Mouse (Mus musculus) liver, embryonic 15.5 days (tissue): ENCODE data around the gene Sdcbp2. TPM values are rescaled to one million over a fixed set of nuclear protein-coding genes. Genes with fewer than 3 reads are reported as not detected.

Experiments
- ATAC-seq: fragments of 200-750 bp; cut with Nextera tagmentation; 2 replicates; pipeline ENCODE4 v1.8.0; 2017; ENCODE audit warnings: moderate number of reproducible peaks, mild to moderate bottlenecking, moderate library complexity; ENCODE audit not compliant: insufficient read depth
- H3K27ac ChIP-seq: fragments of 300-500 bp; sonication (generic); replicated peaks from 2 replicates; pipeline ENCODE4 v1.5.1; 2015; ENCODE audit warnings: mild to moderate bottlenecking, inconsistent platforms
- H3K27me3 ChIP-seq: fragments of 300-500 bp; sonication (generic); 2 replicates; pipeline ENCODE4 v1.6.1; 2015; ENCODE audit warnings: mild to moderate bottlenecking, inconsistent platforms
- H3K36me3 ChIP-seq: fragments of 300-500 bp; sonication (generic); replicated peaks from 2 replicates; pipeline ENCODE4 v1.6.1; 2015; ENCODE audit warnings: moderate library complexity, mild to moderate bottlenecking, inconsistent platforms
- H3K4me1 ChIP-seq: fragments of 300-500 bp; sonication (generic); replicated peaks from 2 replicates; pipeline ENCODE4 v1.6.1; 2015; ENCODE audit warnings: inconsistent platforms
- H3K4me2 ChIP-seq: fragments of 300-500 bp; sonication (generic); 2 replicates; pipeline ENCODE4 v1.6.1; 2015; ENCODE audit warnings: moderate library complexity, mild to moderate bottlenecking, inconsistent platforms
- H3K4me3 ChIP-seq: fragments of 300-500 bp; sonication (generic); replicated peaks from 2 replicates; pipeline ENCODE4 v1.5.1; 2015; ENCODE audit warnings: mild to moderate bottlenecking, inconsistent platforms
- H3K9ac ChIP-seq: fragments of 300-500 bp; sonication (generic); 2 replicates; pipeline ENCODE4 v1.6.1; 2015; ENCODE audit warnings: moderate library complexity, mild to moderate bottlenecking, inconsistent platforms
- H3K9me3 ChIP-seq: fragments of 300-500 bp; sonication (generic); replicated peaks from 2 replicates; pipeline ENCODE4 v1.6.1; 2016; ENCODE audit warnings: inconsistent platforms
- WGBS: fragments of 180-500 bp; shearing (Covaris S2); methylation state at CpG from one replicate; pipeline ENCODE4 v1.1.7; 2015; ENCODE audit warnings: mixed read lengths; ENCODE audit not compliant: insufficient replicate concordance; 5-methylcytosine and 5-hydroxymethylcytosine counted together
- polyA plus RNA-seq: library from polyadenylated mRNA; unstranded; fragments of >200 nt; fragmentation: Nextera tagmentation; extraction: Ambion mirVana; gene quantifications from 2 replicates; pipeline ENCODE4 v1.2.1, GENCODE M21; 2015

The Sdcbp2 gene
- polyA plus RNA-seq, result 0.24 and 0.26 TPM in 2 replicates

DNA sequence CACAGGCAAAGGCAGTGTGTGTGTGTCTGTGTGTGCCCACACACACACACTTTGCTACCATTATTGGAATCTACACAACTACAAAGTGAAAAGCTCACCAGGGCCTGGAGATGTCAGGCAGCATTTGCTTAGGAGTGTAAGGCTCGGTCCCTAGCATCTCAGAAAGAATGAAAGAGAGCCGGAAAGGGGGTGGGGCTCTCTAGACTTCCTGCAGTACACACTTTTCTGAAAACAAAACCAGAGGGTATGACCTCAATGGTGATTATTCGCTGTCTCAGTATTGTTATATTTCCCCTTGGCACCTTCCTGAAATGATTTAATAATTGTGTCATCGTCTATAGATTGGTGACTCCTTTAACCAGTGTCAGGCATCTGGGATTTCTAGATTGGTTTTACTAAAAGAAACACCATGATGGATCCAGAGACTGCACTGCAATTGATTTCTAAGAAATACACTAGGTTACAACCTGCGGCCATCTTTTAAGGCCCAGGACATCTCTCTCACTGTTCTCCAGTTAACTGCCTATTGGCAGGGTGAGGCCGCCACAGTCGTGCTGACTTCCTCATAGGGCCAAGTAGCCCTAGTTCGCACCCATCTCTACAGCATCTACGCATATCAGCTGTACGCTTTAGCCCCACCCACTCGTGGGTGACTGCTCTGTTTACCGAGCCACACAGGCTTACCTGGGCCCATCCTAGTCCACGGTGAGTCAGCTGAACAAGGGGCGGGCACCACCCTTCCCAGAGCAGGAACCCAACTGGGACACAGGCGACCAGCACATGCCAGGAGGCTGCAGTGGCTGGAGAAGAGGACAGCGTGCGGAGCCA lies at the start of gene Sdcbp2:
Gene Sdcbp2, plus strand, starts transcription at position 750 of the 828 bp plus-strand sequence.
- no peak for ATAC-seq
- no peaks in the 10 kb centered on the region; the same call in 1 of the 2 replicates for H3K4me1 ChIP-seq
- no peaks in the 10 kb centered on the region for H3K27me3 ChIP-seq
- H3K9ac ChIP-seq, result no peak within 1 kb of the TSS
- WGBS, result 53% methylated on average over 17 of the region's 17 CpGs
- no peaks in the 10 kb centered on the region for H3K9me3 ChIP-seq
- H3K4me2 ChIP-seq, result no peak within 1 kb of the TSS
- no peak within 1 kb of the TSS for H3K4me3 ChIP-seq
- no peak within 1 kb of the TSS for H3K27ac ChIP-seq
- no peaks in the 10 kb centered on the region for H3K36me3 ChIP-seq

DNA sequence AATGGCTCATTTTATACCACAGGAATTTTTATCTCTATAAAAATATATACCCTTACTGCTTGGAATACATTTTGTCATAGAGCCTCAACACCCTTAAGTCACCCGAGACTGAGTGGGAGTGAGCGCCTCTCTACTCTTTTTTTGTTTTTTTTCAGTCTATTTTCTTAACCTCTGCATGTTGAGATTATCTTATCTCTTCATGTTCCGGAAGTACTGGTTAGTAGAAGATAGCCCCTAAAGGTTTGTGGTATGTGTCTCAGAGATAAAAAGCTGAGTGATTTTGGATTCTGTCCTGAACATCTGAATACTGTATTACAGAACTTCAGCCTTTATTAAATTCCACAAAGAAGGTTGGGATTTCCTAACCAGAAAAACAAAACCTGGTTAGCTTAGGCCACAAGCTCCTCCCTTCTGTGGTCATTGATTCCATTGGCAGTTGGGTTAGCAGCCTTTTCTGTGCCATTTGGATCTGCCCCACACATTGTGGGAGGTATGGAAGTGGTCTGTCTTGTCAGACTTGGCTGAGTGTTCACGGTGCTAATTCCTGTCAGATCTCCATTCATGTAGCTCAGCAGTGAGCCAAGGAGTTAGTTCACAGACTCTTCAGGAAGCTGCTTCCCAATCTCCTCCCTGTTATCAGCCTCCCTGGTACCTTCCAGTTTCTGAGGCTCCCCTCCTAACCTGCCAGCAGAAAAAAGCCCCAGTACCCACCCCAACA lies 47.9 kb upstream of the Sdcbp2 start:
- Histone ChIP-seq H3K4me1 (0 out of 2 replicates have a peak, but pooled peaks cover 7% of the 10 kb centered on the region), H3K36me3 (no peaks in the 10 kb centered on the region), H3K4me3 (no peak overlapping the region), H3K9me3 (no peaks in the 10 kb centered on the region), H3K4me2 (no peak overlapping the region), H3K27me3 (no peaks in the 10 kb centered on the region), H3K9ac (no peak overlapping the region), H3K27ac (no peak overlapping the region)
- WGBS, result 15% methylated on average over 4 of the region's 4 CpGs
- peak; percentile 56 for ATAC-seq

DNA sequence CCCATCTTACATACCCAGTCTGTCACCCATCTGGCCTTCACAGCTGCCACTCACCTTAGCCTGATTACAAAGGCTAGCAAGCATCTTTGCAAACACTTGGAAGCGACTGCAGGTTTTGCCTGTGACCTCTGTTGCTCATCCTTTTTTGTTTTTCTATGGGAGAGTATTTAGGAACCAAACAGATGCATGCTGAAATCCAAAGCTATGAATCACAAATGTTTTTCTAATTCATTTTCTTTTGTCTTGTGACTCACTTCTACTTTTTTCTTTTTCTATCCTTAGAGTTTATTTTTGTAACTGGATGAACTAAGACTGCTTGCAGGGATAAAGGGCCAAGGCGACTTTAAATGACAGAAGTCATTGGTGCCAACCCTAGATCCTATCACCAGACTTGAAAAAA lies 46.9 kb upstream of the Sdcbp2 start:
- no peaks in the 10 kb centered on the region for H3K9me3 ChIP-seq
- ATAC-seq, result no peak
- WGBS, result 57% methylated on average over 2 of the region's 2 CpGs
- H3K4me2 ChIP-seq, result no peak overlapping the region
- H3K36me3 ChIP-seq, result no peaks in the 10 kb centered on the region
- H3K9ac ChIP-seq, result no peak overlapping the region
- peaks cover 8% of the 10 kb centered on the region; the same call in 1 of the 2 replicates for H3K4me1 ChIP-seq
- H3K27ac ChIP-seq, result no peak overlapping the region
- H3K4me3 ChIP-seq, result no peak overlapping the region
- H3K27me3 ChIP-seq, result no peaks in the 10 kb centered on the region

DNA sequence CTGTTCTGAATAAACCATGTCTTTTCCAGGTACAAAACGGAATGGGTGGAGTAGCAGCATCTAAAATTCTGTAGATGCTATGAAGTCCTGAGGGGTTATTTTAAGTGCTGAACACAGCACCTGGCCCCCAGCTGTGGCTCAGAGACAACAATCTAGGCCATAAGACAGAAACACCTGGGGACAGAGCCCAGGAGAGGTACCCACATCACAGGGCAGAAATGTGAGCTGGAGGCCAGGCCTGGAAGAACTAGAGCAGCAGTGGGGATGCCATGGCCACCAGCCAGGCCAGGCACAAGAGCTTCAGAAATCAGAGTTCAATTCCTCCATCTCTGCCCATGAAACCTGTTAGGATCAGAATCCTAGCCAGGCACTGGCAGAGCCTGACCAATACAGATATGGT lies 44.4 kb upstream of the Sdcbp2 start:
- WGBS, result 56% methylated on average over 1 of the region's 1 CpGs
- no peaks in the 10 kb centered on the region for H3K27me3 ChIP-seq

DNA sequence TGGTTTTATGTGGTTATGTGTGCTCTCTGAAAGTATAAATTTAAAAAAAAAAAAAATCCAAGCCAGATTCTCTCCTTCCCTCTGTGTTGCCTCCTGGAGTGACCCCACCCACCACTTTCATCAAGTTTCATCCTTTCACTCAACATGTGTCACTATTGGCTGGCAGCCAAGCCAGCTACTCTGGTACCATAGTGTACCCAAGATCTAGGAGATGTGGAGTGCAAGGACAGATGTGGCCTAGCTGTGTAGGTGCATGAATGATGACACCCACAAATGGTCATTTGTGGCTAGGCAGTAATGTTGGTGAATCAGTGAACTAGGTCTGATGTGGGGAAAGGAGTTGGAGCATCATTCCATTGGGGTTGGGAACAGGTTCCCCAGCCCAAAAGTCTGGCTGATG lies 43.3 kb upstream of the Sdcbp2 start:
- Histone ChIP-seq H3K27ac (no peak overlapping the region), H3K4me1 (peaks cover 12% of the 10 kb centered on the region; the same call in 1 of the 2 replicates), H3K27me3 (no peaks in the 10 kb centered on the region), H3K4me3 (no peak overlapping the region), H3K4me2 (no peak overlapping the region), H3K9ac (no peak overlapping the region), H3K9me3 (no peaks in the 10 kb centered on the region), H3K36me3 (no peaks in the 10 kb centered on the region)
- ATAC-seq, result no peak

More for the DNA sequence above, 44.4 kb upstream of the Sdcbp2 start:
- Histone ChIP-seq H3K9me3 (no peaks in the 10 kb centered on the region), H3K9ac (no peak overlapping the region), H3K4me2 (no peak overlapping the region), H3K36me3 (no peaks in the 10 kb centered on the region), H3K4me3 (no peak overlapping the region), H3K4me1 (peaks cover 13% of the 10 kb centered on the region; the same call in 1 of the 2 replicates), H3K27ac (no peak overlapping the region)
- ATAC-seq, result no peak

DNA sequence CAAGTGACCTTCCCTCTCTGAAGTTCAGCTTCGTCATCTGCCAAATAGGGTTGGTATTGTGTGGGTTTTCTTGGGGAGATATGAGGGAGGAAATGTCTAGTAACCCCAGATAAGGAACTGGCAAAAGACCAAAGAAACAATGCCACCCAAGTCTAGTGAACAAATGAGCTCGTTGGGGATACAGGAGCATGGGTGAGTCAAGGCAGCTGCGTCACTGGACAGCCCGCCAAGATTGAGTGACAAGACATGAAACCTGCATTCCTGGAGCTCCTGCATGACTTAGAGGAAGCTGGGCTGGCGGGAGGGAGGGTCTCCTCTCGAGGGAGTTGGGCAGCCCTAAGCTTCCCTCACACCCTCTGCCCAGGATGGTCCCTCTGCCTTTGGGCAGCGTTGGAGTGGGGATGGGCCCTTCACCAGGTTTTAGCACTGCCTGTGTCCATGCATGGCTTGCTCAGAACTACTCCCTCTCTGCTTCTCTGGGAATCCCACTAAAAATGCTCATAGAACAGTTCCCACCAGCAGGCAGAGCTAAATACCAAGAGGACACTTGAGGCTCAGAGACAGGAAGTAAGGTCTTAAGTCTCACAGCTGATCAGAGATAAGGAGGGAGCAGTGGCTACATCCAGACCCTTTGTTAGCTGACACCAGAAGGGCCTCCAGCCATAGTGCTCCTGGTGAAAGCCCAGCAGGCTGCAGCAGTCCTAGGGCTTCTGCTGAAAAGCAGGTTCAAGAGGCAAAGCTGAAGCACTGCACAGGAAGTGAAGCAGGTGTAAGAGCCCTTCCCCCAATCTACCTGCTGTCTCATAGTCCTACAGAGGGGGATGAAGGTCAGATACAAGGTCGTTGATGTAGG lies 41.8 kb upstream of the Sdcbp2 start:
- Histone ChIP-seq H3K4me3 (no peak overlapping the region), H3K27me3 (no peaks in the 10 kb centered on the region), H3K9ac (no peak overlapping the region), H3K4me1 (peaks cover 7% of the 10 kb centered on the region; the same call in 1 of the 2 replicates), H3K27ac (no peak overlapping the region), H3K4me2 (no peak overlapping the region), H3K9me3 (no peaks in the 10 kb centered on the region), H3K36me3 (no peaks in the 10 kb centered on the region)
- 11% methylated on average over 8 of the region's 8 CpGs for WGBS
- ATAC-seq, result peak; percentile 25; the same call in 1 of the 2 replicates

DNA sequence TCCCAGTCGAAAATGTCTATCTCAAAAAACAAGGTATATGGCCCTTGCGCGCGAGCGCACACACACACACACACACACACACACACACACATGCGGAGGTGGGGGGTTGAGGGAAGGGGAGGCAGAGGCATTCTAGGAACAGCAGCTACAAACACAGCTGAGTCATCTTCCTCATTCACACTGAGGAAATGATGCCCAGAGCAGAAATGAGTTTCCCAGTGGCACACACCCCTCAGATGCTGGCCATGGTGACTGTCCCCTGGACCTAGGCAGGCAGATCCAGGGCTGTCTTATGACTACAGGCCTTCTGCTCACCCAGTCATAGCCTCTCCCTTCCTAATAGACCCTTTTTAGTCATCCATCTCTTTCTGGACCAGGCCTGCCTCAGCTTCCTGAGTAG lies 38.8 kb upstream of the Sdcbp2 start:
- no peak overlapping the region for H3K4me3 ChIP-seq
- H3K36me3 ChIP-seq, result no peaks in the 10 kb centered on the region
- H3K9ac ChIP-seq, result no peak overlapping the region
- H3K4me1 ChIP-seq, result peaks cover 7% of the 10 kb centered on the region
- 33% methylated on average over 6 of the region's 6 CpGs for WGBS
- H3K27me3 ChIP-seq, result no peaks in the 10 kb centered on the region
- no peaks in the 10 kb centered on the region for H3K9me3 ChIP-seq
- no peak overlapping the region for H3K27ac ChIP-seq
- no peak for ATAC-seq
- no peak overlapping the region for H3K4me2 ChIP-seq

DNA sequence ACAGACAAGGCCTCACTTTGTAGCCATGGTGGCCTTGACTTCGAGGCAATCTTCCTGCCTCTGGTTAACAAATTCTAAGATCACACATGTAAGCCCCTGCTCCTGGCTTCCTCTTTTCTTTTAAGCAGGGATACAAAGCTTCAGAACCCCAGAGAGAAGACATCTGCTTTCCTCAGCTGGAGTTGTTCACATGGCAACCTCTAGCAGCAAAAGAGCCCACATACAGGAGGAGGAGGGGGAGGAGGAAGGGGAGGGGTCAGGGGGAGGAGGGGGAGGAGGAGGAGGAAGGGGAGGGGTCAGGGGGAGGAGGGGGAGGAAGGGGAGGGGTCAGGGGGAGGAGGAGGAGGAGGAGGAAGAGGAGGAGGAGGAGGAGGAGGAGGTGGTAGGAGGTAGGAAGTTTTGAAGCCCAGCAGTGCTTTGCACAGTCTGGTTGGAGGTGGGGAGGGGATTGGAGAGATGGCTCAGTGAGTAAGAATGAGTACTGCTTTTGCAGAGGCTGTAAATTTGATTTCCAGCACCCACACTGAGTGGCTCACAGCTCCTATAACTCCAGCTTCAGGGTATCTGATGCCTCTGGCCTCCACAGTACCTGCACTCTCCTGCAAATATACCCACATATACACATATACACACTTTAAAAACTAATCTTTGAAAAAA lies 36.3 kb upstream of the Sdcbp2 start:
- no peak overlapping the region for H3K27ac ChIP-seq
- peak; percentile 35; the same call in 1 of the 2 replicates for ATAC-seq
- H3K9ac ChIP-seq, result no peak overlapping the region
- H3K36me3 ChIP-seq, result no peaks in the 10 kb centered on the region
- no peaks in the 10 kb centered on the region for H3K9me3 ChIP-seq
- no peak overlapping the region for H3K4me3 ChIP-seq
- H3K4me1 ChIP-seq, result no peaks in the 10 kb centered on the region; the same call in 1 of the 2 replicates
- H3K4me2 ChIP-seq, result no peak overlapping the region
- 5% methylated on average over 1 of the region's 1 CpGs for WGBS
- H3K27me3 ChIP-seq, result no peaks in the 10 kb centered on the region

DNA sequence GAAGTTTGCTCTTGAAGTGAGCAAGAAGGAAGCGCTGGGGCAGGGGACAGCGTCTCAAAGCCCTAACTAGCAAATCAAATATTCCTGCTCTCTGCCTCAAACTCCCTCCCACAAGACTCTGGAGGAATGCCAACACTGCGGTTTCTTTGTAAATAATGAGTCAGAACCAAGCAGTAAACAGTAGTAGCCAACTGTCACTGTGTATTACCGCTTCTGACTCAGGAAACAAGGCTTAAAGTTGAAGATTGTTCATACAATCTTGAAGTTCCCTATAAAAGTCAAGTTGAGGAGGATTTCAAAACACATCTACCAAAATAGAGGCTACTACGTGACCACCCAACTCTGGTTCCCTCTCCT lies 35.8 kb upstream of the Sdcbp2 start:
- no peak overlapping the region for H3K4me3 ChIP-seq
- H3K27me3 ChIP-seq, result no peaks in the 10 kb centered on the region
- H3K9me3 ChIP-seq, result no peaks in the 10 kb centered on the region
- no peak overlapping the region for H3K4me2 ChIP-seq
- H3K9ac ChIP-seq, result no peak overlapping the region
- peaks cover 3% of the 10 kb centered on the region for H3K4me1 ChIP-seq
- no peaks in the 10 kb centered on the region for H3K36me3 ChIP-seq
- H3K27ac ChIP-seq, result no peak overlapping the region
- ATAC-seq, result no peak
- WGBS, result 36% methylated on average over 5 of the region's 5 CpGs

DNA sequence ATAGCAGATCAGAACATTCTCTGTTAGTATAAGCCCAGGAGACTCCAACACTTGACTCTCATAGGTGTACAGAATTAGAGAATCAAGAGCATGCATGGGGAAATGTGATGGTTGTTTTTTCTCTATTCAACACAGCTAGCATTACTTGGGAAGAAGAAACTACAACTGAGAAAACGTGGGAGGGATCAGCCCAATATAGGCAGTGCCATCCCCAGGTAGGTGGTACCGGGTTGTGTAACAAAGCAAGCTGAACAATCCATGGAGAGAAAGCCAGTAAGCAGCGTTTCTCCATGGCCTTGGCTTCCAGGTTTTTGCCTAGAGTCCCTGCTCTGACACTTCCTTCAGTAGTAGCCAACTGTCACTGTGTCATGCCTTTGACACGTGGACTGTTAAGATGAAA lies 33.8 kb upstream of the Sdcbp2 start:
- H3K27ac ChIP-seq, result no peak overlapping the region
- H3K36me3 ChIP-seq, result no peaks in the 10 kb centered on the region
- H3K9ac ChIP-seq, result no peak overlapping the region
- ATAC-seq, result no peak
- H3K4me2 ChIP-seq, result no peak overlapping the region
- no peaks in the 10 kb centered on the region for H3K27me3 ChIP-seq
- H3K4me3 ChIP-seq, result no peak overlapping the region
- WGBS, result 47% methylated on average over 4 of the region's 4 CpGs
- H3K4me1 ChIP-seq, result peaks cover 23% of the 10 kb centered on the region
- no peaks in the 10 kb centered on the region for H3K9me3 ChIP-seq
